Mouse (Mus musculus) hindbrain, embryonic 10.5 days (tissue): ENCODE measurements around the gene Cpped1. TPM values are rescaled to one million over a fixed set of nuclear protein-coding genes. Genes with fewer than 3 reads are reported as not detected.

ENCODE experiments used
- DNase-seq: peaks from one replicate; pipeline ENCODE4 v3.0.0-alpha.2; 2017; ENCODE audit warnings: low spot score
- H3K27ac ChIP-seq: fragments of 300-500 bp; sonication (generic); 2 replicates; pipeline ENCODE4 v1.5.1; 2016; ENCODE audit warnings: mild to moderate bottlenecking, moderate library complexity
- H3K27me3 ChIP-seq: fragments of 300-500 bp; sonication (generic); 2 replicates; pipeline ENCODE4 v1.6.1; 2016; ENCODE audit warnings: mild to moderate bottlenecking; ENCODE audit not compliant: poor library complexity, insufficient read depth, severe bottlenecking
- H3K36me3 ChIP-seq: fragments of 300-500 bp; sonication (generic); 2 replicates; pipeline ENCODE4 v1.6.1; 2016; ENCODE audit warnings: mild to moderate bottlenecking, moderate library complexity
- H3K4me1 ChIP-seq: fragments of 300-500 bp; sonication (generic); replicated peaks from 2 replicates; pipeline ENCODE4 v1.6.1; 2016; ENCODE audit warnings: mild to moderate bottlenecking
- H3K4me3 ChIP-seq: fragments of 300-500 bp; sonication (generic); 2 replicates; pipeline ENCODE4 v1.5.1; 2016; ENCODE audit warnings: mild to moderate bottlenecking, moderate library complexity
- H3K9me3 ChIP-seq: fragments of 300-500 bp; sonication (generic); 2 replicates; pipeline ENCODE4 v1.6.1; 2016; ENCODE audit warnings: mild to moderate bottlenecking, moderate library complexity
- WGBS: fragments of 180-500 bp; shearing (Covaris S2); methylation state at CpG from one replicate; pipeline ENCODE4 v1.1.7; 2016; 5-methylcytosine and 5-hydroxymethylcytosine counted together
- polyA plus RNA-seq: library from polyadenylated mRNA; unstranded; fragments of >200 nt; fragmentation: Nextera tagmentation; extraction: Ambion mirVana; gene quantifications from 2 replicates; pipeline ENCODE4 v1.2.1, GENCODE M21; 2016

The Cpped1 gene
- polyA plus RNA-seq, 1 experiment from 2014 or later: 14.3 TPM

DNA sequence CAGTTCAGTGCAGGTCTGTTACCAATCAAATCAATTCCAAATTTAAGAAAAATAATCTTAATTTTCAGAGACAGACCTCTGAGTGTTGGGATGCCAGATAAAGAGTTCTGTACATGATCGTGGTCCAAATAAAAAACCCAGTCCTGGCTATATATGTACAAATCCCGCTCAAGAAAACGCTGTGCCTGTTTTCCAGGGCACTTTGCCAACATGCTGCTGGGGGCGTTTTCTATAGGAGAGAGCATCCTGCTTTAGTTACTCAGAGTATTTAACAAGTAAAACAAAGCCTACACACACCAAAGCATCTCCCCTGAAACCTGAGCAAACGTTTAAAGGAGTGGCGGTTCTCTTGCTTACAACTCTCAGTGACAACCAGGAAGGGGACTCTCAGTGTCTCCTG lies 27.4 kb downstream of the Cpped1 start:
- WGBS: 81% methylated on average over 6 of the region's 6 CpGs

DNA sequence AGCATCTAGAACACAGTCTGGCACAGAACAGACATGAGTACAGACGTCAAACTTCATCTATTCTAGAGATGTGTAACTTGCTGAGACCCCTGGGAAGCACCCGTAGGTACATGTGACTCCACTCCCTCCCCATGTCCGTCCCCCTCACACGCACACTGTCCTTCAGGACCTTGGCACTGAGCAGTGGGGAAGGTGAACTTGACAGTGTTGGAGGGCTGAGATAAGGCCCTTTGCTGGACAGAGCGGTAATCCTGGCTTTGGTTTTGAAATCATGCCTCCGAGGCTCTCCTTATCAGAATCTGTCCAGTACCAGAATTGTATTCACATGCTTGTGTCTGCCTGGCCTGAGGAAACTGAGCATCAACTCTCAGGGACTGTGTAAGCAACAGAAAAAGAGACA lies 28.8 kb downstream of the Cpped1 start:
- H3K36me3 ChIP-seq: no peaks in the 10 kb centered on the region
- no peaks in the 10 kb centered on the region for H3K9me3 ChIP-seq
- no peak overlapping the region for H3K27ac ChIP-seq

More for the DNA sequence above, 27.4 kb downstream of the Cpped1 start:
- no peak overlapping the region for H3K4me3 ChIP-seq
- no peak overlapping the region for H3K27ac ChIP-seq
- H3K9me3 ChIP-seq: no peaks in the 10 kb centered on the region
- peaks cover 3% of the 10 kb centered on the region; the same call in 1 of the 2 replicates for H3K36me3 ChIP-seq
- H3K27me3 ChIP-seq: no peaks in the 10 kb centered on the region
- no peaks in the 10 kb centered on the region for H3K4me1 ChIP-seq
- no peak for DNase-seq

DNA sequence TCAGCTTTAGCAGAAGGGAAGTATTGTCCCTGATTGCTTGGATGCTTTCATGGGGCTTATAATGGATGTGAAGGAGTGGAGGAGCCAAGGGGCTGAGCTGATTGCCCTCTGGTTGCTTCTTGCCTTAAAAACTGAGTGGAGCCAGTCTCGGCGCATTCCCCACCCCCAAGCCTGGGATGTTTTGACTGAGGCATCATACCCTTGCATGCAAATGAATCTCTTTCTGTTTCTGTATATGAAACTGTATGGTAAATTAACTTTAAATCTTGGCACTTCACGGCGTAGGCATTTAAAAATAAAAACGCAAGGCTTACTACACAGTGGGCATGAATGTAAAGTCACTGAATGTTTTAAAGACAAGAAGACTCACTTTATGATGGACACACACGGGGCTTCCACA lies 30.0 kb downstream of the Cpped1 start:
- no peak overlapping the region for H3K4me3 ChIP-seq
- no peaks in the 10 kb centered on the region for H3K27me3 ChIP-seq
- no peaks in the 10 kb centered on the region for H3K4me1 ChIP-seq
- H3K27ac ChIP-seq: no peak overlapping the region
- whole genome bisulfite sequencing: 91% methylated on average over 6 of the region's 6 CpGs
- no peaks in the 10 kb centered on the region for H3K9me3 ChIP-seq
- DNase-seq: no peak
- H3K36me3 ChIP-seq: no peaks in the 10 kb centered on the region

More for the DNA sequence above, 28.8 kb downstream of the Cpped1 start:
- no peaks in the 10 kb centered on the region for H3K4me1 ChIP-seq
- no peak overlapping the region for H3K4me3 ChIP-seq
- DNase-seq: no peak
- no peaks in the 10 kb centered on the region for H3K27me3 ChIP-seq
- 89% methylated on average over 6 of the region's 6 CpGs for WGBS

DNA sequence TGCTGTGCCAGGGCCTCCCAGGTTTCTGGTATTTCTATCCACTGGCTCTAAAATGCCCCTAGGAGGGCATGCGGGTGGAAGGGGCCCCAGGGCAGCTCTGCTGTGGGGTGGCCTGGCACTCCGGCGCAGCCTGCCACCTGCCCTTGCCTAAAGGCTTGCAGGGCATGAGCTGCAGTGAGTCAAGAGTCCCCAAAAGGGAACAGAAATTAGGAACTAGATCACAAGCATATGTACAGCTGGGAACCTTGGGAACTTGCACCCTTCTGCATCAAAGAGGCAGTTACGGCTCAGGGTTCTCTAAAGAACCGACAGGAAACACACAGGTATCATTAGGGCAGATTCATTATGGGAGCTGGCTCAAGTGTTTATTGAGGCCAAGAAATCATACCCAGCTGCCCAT lies 34.0 kb downstream of the Cpped1 start:
- DNase-seq: no peak
- Histone ChIP-seq H3K27me3 (no peaks in the 10 kb centered on the region), H3K36me3 (no peaks in the 10 kb centered on the region), H3K9me3 (no peaks in the 10 kb centered on the region), H3K4me1 (no peaks in the 10 kb centered on the region), H3K4me3 (no peak overlapping the region), H3K27ac (no peak overlapping the region)
- WGBS: 89% methylated on average over 5 of the region's 5 CpGs

DNA sequence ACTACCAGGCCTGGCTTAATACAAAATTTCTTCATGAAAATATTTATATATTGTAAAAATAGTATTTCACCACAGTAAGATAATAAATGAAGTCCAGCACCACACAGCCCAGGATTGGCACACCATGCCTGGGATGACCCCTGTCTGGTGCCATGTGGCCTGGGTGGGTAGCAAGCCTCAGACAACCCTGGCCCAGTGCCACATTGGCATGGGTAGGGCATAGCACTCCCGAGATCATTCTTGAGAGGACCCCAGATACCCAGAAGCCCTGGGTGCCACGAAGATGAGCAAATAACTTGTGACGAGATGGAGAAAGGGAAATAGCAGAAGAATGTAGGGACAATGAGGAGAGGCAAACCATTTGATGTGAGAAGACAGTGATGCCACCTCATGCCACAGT lies 36.0 kb downstream of the Cpped1 start:
- no peaks in the 10 kb centered on the region for H3K4me1 ChIP-seq
- no peak overlapping the region for H3K4me3 ChIP-seq
- no peaks in the 10 kb centered on the region for H3K36me3 ChIP-seq
- no peaks in the 10 kb centered on the region for H3K27me3 ChIP-seq
- H3K9me3 ChIP-seq: no peaks in the 10 kb centered on the region
- no peak overlapping the region for H3K27ac ChIP-seq
- WGBS: 90% methylated on average over 3 of the region's 3 CpGs
- DNase-seq: no peak

DNA sequence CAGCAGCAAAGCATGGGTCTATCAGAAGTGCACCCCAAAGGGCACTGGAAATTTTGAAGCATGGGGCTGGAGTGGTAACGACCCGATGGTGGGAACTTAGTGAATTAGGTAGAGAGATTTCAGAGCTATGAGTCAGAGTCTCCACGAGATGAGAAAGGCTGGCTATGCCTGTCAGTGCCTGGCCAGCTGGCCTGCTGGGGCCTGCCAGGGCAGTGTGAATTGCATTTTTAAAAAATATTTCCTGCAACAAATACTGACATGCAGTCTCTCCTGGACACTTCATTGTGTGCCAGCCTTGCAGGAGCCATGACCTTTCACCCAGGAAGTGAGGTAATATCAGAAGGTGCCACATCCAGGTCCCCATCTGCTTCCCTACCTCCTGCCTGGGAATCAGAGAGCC lies 40.8 kb downstream of the Cpped1 start:
- Histone ChIP-seq H3K9me3 (no peaks in the 10 kb centered on the region), H3K4me1 (no peaks in the 10 kb centered on the region), H3K36me3 (no peaks in the 10 kb centered on the region), H3K4me3 (no peak overlapping the region), H3K27me3 (no peaks in the 10 kb centered on the region), H3K27ac (no peak overlapping the region)
- no peak for DNase-seq
- WGBS: 85% methylated on average over 3 of the region's 3 CpGs

DNA sequence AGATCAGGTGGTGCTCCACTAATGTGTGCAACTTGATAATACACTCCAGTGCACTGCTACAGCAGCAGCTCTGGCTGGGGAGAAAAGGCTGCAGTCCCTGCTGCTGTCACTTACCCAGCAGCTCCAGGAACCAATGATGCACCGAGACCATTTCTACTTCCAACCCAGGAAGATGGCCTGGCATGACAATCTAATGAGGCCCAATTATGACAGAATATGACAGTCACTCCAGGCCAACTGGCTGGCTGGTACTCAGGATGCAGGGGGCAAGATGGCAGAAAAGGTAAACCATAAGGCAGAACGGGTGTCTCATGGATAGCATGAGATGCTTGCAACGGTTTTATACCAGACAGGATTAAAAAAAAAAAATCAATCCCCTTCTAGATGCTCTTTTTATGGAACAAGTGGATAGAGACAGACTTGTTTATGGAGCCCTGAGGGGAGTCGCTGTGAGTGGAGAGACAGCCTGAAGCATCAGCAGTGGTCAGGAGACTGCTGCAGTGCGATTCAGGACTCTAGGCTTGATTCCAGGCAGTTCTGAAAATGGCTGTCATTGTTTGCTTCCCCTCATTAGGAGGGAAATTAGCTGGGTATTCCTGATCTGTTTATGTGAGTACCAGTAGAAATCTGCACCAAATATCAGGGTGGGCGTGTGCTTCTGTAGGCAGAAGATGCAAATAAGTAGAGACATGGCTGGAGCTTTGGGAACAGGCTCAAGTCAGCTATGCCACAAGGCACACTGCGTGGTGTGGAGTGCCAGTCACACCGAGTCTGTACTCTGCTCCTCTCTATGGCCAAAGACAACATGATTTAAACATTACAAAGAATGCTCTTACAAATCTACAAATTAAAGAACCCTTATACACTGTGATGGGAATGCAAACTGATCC lies 56.3 kb downstream of the Cpped1 start:
- WGBS: 91% methylated on average over 8 of the region's 8 CpGs
- H3K27ac ChIP-seq: no peak overlapping the region
- no peaks in the 10 kb centered on the region for H3K27me3 ChIP-seq
- H3K36me3 ChIP-seq: no peaks in the 10 kb centered on the region
- H3K4me3 ChIP-seq: no peak overlapping the region
- no peaks in the 10 kb centered on the region for H3K9me3 ChIP-seq
- H3K4me1 ChIP-seq: no peaks in the 10 kb centered on the region
- no peak for DNase-seq

DNA sequence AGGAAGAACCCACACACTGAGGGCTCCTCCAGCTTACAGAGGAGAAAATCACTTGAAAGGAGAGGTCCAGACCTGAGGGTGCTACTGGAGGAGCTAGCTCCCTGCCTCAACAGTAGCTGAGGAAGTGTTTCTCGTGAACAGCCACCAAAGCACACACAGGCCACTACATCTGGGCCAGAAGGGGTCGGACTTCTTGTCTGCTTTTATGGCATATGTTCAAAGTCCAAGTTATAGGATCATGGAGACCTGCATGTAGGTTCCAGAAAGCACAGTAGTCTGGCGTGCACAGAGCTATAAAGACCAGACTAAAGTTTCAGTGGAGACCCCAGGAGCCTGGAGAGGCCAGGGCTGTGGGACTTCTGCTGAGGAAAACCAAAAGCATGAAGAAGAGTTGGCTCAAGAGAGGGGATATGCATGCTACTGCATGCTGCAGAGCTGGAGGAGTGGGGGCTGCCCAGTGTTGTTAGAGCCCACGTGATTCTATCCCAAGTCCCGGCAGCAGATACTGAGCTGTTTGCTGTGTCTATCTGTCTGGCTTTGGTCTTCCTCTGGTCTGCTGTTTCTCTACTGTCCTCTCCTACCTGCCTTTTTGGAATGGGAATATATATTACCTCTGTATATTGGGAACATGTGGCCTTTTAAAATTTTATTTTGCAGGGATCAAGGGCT lies 60.1 kb downstream of the Cpped1 start:
- no peaks in the 10 kb centered on the region for H3K36me3 ChIP-seq
- H3K4me3 ChIP-seq: no peak overlapping the region
- no peak for DNase-seq
- no peak overlapping the region for H3K27ac ChIP-seq
- H3K9me3 ChIP-seq: no peaks in the 10 kb centered on the region
- no peaks in the 10 kb centered on the region for H3K27me3 ChIP-seq
- no peaks in the 10 kb centered on the region for H3K4me1 ChIP-seq
- 85% methylated on average over 5 of the region's 5 CpGs for WGBS

DNA sequence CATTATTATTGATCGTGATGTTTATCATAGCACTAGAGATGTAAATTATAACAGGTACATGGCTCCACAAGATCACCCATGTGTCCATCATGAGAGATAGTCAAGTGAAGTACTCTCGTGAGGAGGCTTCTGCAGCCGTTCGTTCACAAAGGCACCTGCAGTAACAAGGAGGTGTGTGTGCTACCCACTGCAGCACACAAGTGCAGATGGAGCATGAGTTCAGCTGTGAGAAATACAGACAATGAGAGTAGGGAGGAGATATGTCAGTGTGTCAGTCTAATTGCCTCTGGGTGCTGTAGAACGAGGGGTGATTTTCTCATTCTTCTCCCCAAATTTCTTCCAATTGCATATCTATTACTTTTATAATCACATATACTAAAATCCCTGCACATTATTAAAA lies 63.9 kb downstream of the Cpped1 start:
- H3K9me3 ChIP-seq: no peaks in the 10 kb centered on the region
- H3K4me3 ChIP-seq: no peak overlapping the region
- no peaks in the 10 kb centered on the region for H3K27me3 ChIP-seq
- no peaks in the 10 kb centered on the region for H3K36me3 ChIP-seq
- no peak overlapping the region for H3K27ac ChIP-seq
- H3K4me1 ChIP-seq: no peaks in the 10 kb centered on the region
- DNase-seq: no peak
- 95% methylated on average over 5 of the region's 5 CpGs for WGBS

DNA sequence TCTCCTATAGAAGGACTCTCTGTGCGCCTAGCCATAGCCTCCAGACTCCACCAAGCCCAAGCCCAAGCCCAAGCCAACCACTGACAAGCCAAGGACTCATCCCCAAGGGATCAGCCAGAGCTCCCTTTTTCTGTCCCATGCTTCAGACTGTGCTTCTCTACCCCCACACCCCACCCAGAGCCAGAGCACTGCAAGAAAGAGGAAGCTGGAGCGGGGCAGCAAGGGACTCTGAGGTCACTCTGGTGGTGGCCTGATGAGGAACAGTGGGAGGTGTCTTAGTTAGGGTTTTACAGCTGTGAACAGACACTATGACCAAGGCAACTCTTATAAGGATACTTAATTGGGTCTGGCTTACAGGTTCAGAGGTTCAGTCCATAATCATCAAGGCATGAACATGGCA lies 65.8 kb downstream of the Cpped1 start:
- Histone ChIP-seq H3K9me3 (no peaks in the 10 kb centered on the region), H3K4me3 (no peak overlapping the region), H3K27ac (no peak overlapping the region), H3K4me1 (no peaks in the 10 kb centered on the region), H3K36me3 (no peaks in the 10 kb centered on the region), H3K27me3 (no peaks in the 10 kb centered on the region)
- no peak for DNase-seq
- WGBS: 90% methylated on average over 2 of the region's 2 CpGs

DNA sequence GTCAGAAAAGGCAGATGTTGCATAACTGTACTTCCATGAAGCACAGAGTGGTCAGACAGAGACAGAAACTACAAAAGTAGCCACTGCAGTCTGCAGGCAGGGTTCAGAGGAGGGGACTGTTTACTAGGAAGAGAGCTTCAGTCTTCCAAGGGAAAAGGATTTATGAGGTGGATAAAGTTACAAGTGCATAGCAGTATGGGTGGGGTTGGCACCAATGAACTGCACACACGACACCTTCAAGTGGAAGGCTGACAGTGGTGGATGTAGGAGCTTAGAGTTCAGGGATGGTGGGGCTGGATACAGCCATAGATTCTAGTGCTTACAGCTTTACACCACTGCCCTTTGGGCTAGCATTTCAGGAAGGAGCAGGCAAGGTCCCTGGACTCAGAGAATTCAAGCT lies 75.8 kb downstream of the Cpped1 start:
- Histone ChIP-seq H3K27ac (no peak overlapping the region), H3K36me3 (no peaks in the 10 kb centered on the region), H3K4me3 (no peak overlapping the region), H3K27me3 (no peaks in the 10 kb centered on the region), H3K4me1 (no peaks in the 10 kb centered on the region), H3K9me3 (no peaks in the 10 kb centered on the region)
- WGBS: 92% methylated on average over 1 of the region's 1 CpGs
- no peak for DNase-seq

DNA sequence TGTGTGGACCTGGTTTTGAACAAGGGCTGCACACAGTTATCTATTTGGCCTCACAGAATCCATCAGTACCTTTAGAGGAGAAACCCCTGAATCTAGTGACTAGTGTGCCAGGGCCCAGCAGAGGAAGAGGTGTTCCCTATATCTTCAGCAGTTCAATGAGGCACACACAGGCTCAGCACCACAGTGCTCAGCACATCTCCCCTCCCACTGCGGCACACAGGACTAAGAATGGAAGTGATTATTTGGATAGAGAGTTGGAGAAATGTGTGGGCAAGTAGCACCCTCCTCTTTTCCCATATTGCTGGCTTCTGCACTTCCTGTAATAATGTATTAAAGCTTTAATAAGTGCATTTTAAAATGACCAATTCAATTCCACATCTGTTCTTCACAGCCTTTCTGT lies 80.4 kb downstream of the Cpped1 start:
- Histone ChIP-seq H3K27me3 (no peaks in the 10 kb centered on the region), H3K36me3 (no peaks in the 10 kb centered on the region), H3K9me3 (no peaks in the 10 kb centered on the region), H3K4me1 (peaks cover 8% of the 10 kb centered on the region; the same call in 1 of the 2 replicates), H3K4me3 (no peak overlapping the region), H3K27ac (no peak overlapping the region)
- 92% methylated on average over 1 of the region's 1 CpGs for WGBS
- DNase-seq: no peak

DNA sequence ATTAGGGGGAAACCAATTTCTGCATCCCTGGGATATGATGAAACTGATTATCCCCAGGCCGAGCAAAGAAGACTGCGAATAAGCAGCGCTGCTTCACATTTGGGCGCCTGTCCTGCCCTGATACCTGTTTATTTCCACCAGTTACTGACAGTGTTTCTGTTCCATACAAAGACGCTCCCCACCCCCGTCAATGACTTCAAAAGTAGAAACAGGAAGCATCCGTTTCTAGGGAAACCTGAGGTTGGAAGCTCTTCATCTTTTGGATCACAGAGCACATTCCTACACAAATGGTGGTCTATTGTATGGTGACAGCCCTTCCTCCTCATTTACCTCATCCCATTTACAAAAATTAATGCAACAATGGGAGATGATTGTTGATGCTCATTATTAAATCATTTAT lies 84.4 kb downstream of the Cpped1 start:
- 74% methylated on average over 7 of the region's 7 CpGs for WGBS
- Histone ChIP-seq H3K27me3 (no peaks in the 10 kb centered on the region), H3K4me3 (no peak overlapping the region), H3K27ac (no peak overlapping the region), H3K4me1 (peaks cover 8% of the 10 kb centered on the region; the same call in 1 of the 2 replicates), H3K36me3 (no peaks in the 10 kb centered on the region), H3K9me3 (no peaks in the 10 kb centered on the region)
- DNase-seq: no peak
